Mouse (Mus musculus) CD4-positive, CD25-positive, alpha-beta regulatory T cell, adult 2 months (primary cell): ENCODE measurements around the gene Kifc3.

Experiments
- DNase-seq: peaks from one replicate; pipeline ENCODE4 v3.0.0-alpha.2; 2012; ENCODE audit warnings: low read depth, low spot score

Kifc3 gene

DNA sequence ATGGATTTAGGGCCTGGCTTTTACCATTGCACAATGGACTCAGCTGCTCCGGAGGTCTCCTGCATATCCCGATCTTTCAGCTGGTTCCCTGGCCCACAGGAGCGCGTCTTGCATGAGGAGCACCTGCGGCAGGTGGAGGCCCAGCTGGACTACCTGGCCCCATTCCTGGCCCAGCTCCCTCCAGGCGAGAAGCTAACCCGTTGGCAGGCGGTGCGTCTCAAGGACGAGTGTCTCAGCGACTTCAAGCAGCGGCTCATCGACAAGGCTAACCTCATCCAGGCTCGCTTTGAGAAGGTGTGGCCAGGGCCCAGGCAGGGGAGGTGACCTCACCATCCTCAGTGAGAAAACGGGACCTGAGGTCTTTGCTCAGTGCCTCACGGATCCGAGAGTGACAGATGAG is 126.5 kb downstream of the Kifc3 start:
- DNase-seq: no peak

DNA sequence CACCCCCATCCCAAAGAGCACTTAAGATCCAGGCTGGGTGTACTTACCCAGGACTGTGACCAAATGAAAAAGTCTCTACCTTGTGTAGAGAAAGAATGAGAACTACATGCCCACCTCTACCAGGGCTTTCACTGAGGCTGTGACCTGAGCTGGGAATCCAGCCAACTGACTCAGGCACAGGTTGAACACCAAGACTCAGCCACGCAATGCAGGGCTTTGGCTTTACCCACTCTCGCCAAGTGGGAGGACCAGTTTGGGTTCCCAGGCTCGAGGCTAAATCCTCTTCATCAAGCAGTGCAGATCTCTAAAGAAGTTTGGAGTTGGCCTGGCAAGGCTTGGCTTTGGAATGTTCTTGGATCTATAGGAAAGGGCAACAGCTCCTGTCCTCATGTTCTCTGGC is 127.1 kb downstream of the Kifc3 start:
- no peak for DNase-seq

- peak; percentile 79 for DNase-seq
Measured at GRCm38 (mm10) chr8:95067582-95067981, 135.0 kb downstream of the Kifc3 start.

- no peak for DNase-seq
Measured at GRCm38 (mm10) chr8:95064531-95064930, 138.1 kb downstream of the Kifc3 start.

DNA sequence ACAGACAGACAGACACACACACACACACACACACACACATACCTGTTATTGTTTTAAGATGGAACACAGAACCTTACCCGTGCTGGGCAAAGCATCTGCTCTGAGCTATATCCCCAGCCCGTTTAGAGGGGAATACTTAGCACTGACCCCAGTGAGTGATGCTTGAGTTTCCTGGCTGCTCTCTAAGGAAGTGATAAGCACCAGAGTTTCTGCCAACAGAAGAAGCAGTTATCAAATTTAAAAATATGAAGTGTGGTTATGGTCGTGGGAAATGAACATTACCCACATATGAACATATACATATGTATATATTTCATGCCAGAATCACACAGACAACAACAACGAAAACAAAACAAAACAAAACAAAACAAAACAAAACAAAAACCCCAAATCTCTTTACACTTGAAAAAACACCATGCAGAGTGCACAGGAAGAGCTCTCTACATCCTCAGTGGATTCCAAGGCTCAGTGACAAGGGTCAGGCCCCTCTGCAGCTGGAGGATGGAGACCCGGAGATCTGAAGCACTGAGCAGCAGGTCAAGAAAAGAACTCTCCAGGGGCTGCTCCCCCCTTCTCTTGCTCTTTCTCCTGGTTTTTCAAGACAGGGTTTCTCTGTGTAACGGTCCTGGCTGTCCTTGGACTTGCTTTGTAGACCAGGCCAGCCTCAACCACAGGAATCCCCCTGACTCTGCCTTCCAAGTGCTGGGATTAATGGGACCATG is 142.6 kb downstream of the Kifc3 start:
- no peak for DNase-seq

DNA sequence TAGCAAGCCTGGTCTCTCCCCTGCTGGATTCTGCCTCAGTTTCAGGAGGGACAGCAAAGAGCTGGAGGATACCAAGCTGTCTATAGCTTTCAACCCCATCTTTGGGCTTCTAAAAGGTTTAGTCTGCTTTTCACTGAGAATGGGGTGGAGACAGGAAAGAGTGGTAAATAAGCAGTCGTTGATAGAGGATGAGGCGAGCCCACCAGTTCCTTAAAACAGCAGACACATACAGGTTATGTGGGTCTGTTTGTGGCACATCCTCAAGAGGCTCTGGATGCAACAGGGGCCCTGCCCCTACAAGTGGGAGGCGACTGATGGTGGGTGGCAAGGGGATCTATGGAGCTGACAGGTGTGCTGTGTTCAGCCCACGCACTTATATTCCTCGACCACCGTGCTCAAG is 144.0 kb downstream of the Kifc3 start:
- DNase-seq: no peak

DNA sequence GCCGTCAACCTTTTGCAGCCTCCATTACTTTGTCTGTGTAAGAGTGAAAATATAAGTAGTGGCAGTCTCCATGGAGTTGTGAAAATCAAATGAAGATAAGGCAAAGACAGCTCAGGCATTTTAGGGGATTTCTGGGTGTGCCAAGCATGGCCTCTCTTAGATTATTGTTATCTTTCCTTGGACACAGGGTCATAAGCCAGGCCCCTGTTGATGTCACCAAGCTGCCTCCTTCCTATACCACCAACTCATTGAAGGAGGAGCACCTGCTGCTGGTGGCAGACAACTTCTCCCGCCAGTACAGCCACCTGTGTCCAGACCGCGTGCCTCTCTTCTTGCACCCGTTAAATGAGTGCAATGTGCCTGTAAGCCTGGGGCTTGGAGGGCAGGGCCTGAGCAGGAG is 146.2 kb downstream of the Kifc3 start:
- DNase-seq: no peak

- no peak for DNase-seq
Measured at GRCm38 (mm10) chr8:95054927-95055510, 147.6 kb downstream of the Kifc3 start, which contains the start of gene Drc7. Drc7 (plus strand) TSS chr8:95055103.

DNA sequence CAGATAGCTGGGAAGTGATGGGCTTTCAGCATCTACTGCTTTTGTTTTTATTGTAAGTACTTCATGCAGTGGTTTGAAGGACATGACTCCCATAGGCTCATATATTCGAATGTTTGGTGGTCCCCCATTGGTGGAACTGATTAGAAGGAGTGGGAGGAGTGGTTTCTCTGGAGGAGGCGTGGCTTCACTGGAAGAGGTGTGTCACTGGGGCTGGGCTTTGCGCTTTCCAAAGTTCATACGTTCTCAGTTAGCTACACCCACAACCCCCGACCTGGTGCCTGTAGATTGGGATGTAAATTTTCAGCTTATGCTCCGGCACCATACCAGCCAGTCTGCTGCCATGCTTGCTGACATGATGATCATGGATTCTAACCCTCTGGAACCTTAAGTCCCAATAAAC is 148.2 kb downstream of the Kifc3 start:
- no peak for DNase-seq
